Mouse (Mus musculus): Measurements from ENCODE around the gene Rgma. TPM values are rescaled to one million over a fixed set of nuclear protein-coding genes. Genes with fewer than 3 reads are reported as not detected.

Gene Rgma
- polyA plus RNA-seq, 1 experiment = 14.5 TPM

DNA sequence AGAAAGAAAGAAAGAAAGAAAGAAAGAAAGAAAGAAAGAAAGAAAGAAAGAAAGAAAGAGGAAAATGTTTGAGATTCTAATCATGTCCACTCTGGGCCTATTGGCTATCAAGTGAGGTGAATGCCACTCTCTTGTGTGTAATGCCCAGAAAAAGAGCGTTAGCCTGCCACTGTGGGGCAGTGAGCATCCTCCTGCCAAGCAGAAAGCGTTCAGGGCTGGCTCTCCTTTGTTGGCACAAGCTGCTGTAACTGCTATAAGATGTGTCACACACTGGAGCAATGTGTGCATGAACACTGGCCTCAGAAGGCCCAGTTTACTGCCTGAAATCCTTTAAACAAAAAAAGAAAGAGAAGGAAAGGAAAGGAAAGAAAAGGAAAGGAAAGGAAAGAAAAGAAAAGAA is 26.8 kb downstream of the Rgma start:
- Histone ChIP-seq H3K4me1 (ENCODE audit: control insufficient read depth, insufficient read depth, insufficient read length, low read length) (peaks cover 9% of the 10 kb centered on the region), H3K4me3 (ENCODE audit: insufficient read depth, low read depth, low read length) (no peak overlapping the region), H3K27ac (replicated peaks; ENCODE audit: low read depth, low read length) (no peak overlapping the region)

- Histone ChIP-seq H3K4me3 (ENCODE audit: insufficient read depth, low read depth, low read length) (no peak overlapping the region), H3K27ac (replicated peaks; ENCODE audit: low read depth, low read length) (no peak overlapping the region), H3K4me1 (ENCODE audit: control insufficient read depth, insufficient read depth, insufficient read length, low read length) (peaks cover 9% of the 10 kb centered on the region)
Observed at GRCm38 (mm10) chr7:73402671-73403070, 27.4 kb downstream of the Rgma start.

DNA sequence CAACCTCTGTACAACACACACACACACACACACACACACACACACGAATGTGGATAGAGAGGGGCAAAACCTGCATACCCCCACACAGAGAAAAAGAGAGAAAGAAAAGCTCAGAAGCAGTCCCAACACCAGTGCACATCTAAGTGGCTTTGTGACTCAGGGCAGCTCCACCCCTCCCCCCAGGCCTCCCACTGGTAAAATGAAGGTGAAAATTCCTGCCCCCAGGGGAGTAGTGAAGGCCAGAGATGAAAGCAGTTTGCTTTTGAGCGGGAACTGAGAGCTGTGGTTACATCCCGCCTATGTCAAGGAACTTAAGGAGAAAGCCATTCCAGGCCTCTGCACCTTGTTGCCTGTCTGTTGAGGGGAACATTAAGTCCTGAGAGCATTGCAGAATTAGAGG is 28.2 kb downstream of the Rgma start:
- Histone ChIP-seq H3K27ac (replicated peaks; ENCODE audit: low read depth, low read length) (no peak overlapping the region), H3K4me1 (ENCODE audit: control insufficient read depth, insufficient read depth, insufficient read length, low read length) (peaks cover 4% of the 10 kb centered on the region), H3K4me3 (ENCODE audit: insufficient read depth, low read depth, low read length) (no peak overlapping the region)

- Histone ChIP-seq H3K4me3 (ENCODE audit: insufficient read depth, low read depth, low read length) (no peak overlapping the region), H3K27ac (replicated peaks; ENCODE audit: low read depth, low read length) (no peak overlapping the region), H3K4me1 (ENCODE audit: control insufficient read depth, insufficient read depth, insufficient read length, low read length) (no peaks in the 10 kb centered on the region)
Observed at GRCm38 (mm10) chr7:73405550-73405949, 30.2 kb downstream of the Rgma start.

DNA sequence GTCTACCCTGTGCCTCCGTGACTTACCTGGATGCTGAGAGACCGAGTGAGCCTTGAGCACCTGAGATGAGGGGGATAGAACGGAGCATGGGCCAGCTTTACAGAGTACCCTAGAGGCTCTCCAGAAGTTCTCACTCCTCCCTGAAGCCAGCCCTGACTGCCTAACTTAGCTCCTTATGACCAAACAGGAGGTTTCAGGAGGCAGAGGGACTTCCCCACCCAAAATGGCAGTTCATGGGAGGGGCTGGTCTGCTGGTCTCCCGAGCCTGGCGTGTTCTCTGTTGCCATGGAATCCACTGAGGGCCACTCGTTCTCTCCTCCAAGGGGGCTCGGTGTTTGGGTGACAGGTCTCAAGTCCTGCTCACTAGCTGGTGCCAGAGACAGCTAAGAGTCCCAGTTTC is 36.2 kb downstream of the Rgma start:
- Histone ChIP-seq H3K27ac (replicated peaks; ENCODE audit: low read depth, low read length) (no peak overlapping the region), H3K4me1 (ENCODE audit: control insufficient read depth, insufficient read depth, insufficient read length, low read length) (0 out of 2 replicates have a peak, but pooled peaks cover 3% of the 10 kb centered on the region), H3K4me3 (ENCODE audit: insufficient read depth, low read depth, low read length) (no peak overlapping the region)

DNA sequence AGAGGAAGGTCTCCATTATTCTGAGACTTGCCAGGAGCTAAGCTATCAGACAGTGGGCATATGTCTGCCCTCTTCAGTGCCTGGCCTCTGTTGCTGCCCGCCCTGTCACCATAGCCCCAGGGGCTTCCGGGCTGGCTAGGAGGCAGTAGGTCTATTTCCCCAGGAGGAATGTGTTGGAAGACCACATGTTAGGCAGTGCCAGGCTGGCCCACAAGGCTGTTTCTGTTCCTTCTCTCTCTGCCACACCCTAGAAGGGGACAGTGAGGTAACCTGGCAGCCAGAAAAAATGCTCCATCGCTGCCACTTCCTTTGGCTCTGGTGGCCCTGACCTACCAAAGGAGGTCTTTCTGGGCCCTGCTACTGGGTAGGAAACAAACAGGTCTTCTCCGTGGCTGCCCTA is 36.7 kb downstream of the Rgma start:
- Histone ChIP-seq H3K4me3 (ENCODE audit: insufficient read depth, low read depth, low read length) (no peak overlapping the region), H3K4me1 (ENCODE audit: control insufficient read depth, insufficient read depth, insufficient read length, low read length) (0 out of 2 replicates have a peak, but pooled peaks cover 3% of the 10 kb centered on the region), H3K27ac (replicated peaks; ENCODE audit: low read depth, low read length) (no peak overlapping the region)

GRCm38 (mm10) chr7:73412419-73412818 is 37.1 kb downstream of the Rgma start:
- Histone ChIP-seq H3K4me1 (ENCODE audit: control insufficient read depth, insufficient read depth, insufficient read length, low read length) (0 out of 2 replicates have a peak, but pooled peaks cover 3% of the 10 kb centered on the region), H3K4me3 (ENCODE audit: insufficient read depth, low read depth, low read length) (no peak overlapping the region), H3K27ac (replicated peaks; ENCODE audit: low read depth, low read length) (no peak overlapping the region)

- H3K4me1 ChIP-seq (ENCODE audit: control insufficient read depth, insufficient read depth, insufficient read length, low read length) = 0 out of 2 replicates have a peak, but pooled peaks cover 3% of the 10 kb centered on the region
- 0 out of 2 replicates have a peak overlapping the region, but pooled peaks have one; percentile 5 for H3K27ac ChIP-seq (replicated peaks; ENCODE audit: low read depth, low read length)
Observed at GRCm38 (mm10) chr7:73414192-73414591, 38.9 kb downstream of the Rgma start.

GRCm38 (mm10) chr7:73419375-73419774 is 44.1 kb downstream of the Rgma start:
- no peak overlapping the region for H3K4me3 ChIP-seq (ENCODE audit: insufficient read depth, low read depth, low read length)
- H3K4me1 ChIP-seq (ENCODE audit: control insufficient read depth, insufficient read depth, insufficient read length, low read length) = no peaks in the 10 kb centered on the region
- no peak overlapping the region for H3K27ac ChIP-seq (replicated peaks; ENCODE audit: low read depth, low read length)

More at GRCm38 (mm10) chr7:73414192-73414591, 38.9 kb downstream of the Rgma start:
- H3K4me3 ChIP-seq (ENCODE audit: insufficient read depth, low read depth, low read length) = no peak overlapping the region

DNA sequence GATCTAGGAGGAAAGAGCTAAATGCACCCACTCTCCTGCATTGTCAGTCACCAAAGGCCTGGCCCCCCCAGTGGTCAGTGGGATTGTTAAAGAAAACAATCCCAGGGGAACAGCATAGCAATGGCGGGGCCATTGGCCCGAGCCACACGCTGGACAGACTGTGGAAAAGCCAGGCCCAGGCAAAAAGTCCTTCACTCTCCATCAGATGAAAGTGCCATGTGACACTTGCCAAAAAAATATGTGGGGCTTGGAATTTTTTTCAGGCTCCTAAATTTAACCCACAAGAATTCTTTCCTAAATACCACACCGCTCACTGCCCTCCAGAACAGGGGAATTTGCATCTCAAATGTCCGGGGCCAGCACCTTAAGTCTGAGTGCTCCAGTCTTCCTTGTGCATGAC is 45.5 kb downstream of the Rgma start:
- H3K4me3 ChIP-seq (ENCODE audit: insufficient read depth, low read depth, low read length) = no peak overlapping the region
- H3K4me1 ChIP-seq (ENCODE audit: control insufficient read depth, insufficient read depth, insufficient read length, low read length) = no peaks in the 10 kb centered on the region
- H3K27ac ChIP-seq (replicated peaks; ENCODE audit: low read depth, low read length) = no peak overlapping the region

GRCm38 (mm10) chr7:73421278-73422015 is 46.1 kb downstream of the Rgma start:
- Histone ChIP-seq H3K4me3 (ENCODE audit: insufficient read depth, low read depth, low read length) (no peak overlapping the region), H3K4me1 (ENCODE audit: control insufficient read depth, insufficient read depth, insufficient read length, low read length) (no peaks in the 10 kb centered on the region), H3K27ac (replicated peaks; ENCODE audit: low read depth, low read length) (no peak overlapping the region)

- H3K4me1 ChIP-seq (ENCODE audit: control insufficient read depth, insufficient read depth, insufficient read length, low read length) = no peaks in the 10 kb centered on the region
- no peak overlapping the region for H3K4me3 ChIP-seq (ENCODE audit: insufficient read depth, low read depth, low read length)
- no peak overlapping the region for H3K27ac ChIP-seq (replicated peaks; ENCODE audit: low read depth, low read length)
Observed at GRCm38 (mm10) chr7:73422223-73423113, 47.2 kb downstream of the Rgma start.

DNA sequence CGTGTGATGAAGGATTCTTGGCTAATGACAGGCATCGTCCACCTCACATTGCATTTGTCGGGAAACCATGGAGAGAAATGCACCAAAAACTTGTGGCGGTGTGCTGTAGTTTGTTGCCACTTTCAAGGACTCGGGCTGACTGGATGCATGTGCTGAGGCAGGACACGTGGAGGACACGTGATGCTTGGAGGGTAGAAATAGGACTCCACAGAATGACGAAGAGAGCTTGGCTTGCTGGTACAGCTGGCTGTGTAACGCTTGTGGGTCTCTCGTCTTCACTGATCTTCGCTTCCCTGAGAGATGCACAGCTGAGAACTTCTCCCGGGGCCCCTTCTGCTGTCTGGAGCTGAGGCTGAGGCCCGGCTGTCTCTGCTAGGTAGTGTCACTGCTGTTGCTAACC is 47.9 kb downstream of the Rgma start:
- no peak overlapping the region for H3K4me3 ChIP-seq (ENCODE audit: insufficient read depth, low read depth, low read length)
- no peak overlapping the region for H3K27ac ChIP-seq (replicated peaks; ENCODE audit: low read depth, low read length)
- H3K4me1 ChIP-seq (ENCODE audit: control insufficient read depth, insufficient read depth, insufficient read length, low read length) = no peaks in the 10 kb centered on the region

GRCm38 (mm10) chr7:73424243-73424642 is 48.9 kb downstream of the Rgma start:
- Histone ChIP-seq H3K4me1 (ENCODE audit: control insufficient read depth, insufficient read depth, insufficient read length, low read length) (no peaks in the 10 kb centered on the region), H3K27ac (replicated peaks; ENCODE audit: low read depth, low read length) (no peak overlapping the region), H3K4me3 (ENCODE audit: insufficient read depth, low read depth, low read length) (no peak overlapping the region)

DNA sequence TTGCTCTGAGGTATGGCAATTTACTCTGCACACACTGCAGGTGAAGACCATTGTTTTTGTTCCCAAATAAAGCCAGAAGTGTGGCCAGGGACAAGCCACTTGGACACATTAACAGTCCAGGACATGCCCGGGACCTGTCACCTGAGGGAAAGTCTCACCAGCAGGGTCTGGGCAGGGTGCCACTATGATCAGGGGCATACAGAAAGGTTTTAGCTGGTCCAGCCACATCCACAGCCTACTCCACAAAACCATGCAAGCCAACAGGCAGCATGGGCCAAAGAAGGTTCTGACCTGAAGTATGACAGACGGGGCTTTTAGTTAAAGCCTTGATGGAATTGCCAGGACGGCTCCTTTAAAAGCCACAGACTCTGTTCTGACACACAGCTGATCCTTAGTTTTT is 49.4 kb downstream of the Rgma start:
- H3K4me1 ChIP-seq (ENCODE audit: control insufficient read depth, insufficient read depth, insufficient read length, low read length) = no peaks in the 10 kb centered on the region
- H3K27ac ChIP-seq (replicated peaks; ENCODE audit: low read depth, low read length) = 0 out of 2 replicates have a peak overlapping the region, but pooled peaks have one; percentile 9
- H3K4me3 ChIP-seq (ENCODE audit: insufficient read depth, low read depth, low read length) = no peak overlapping the region

Measured in brown adipose tissue, adult 24 weeks (tissue).